Mouse (Mus musculus) neural tube, embryonic 14.5 days (tissue): ENCODE results near the gene Lcat. TPM values are rescaled to one million over a fixed set of nuclear protein-coding genes. Genes with fewer than 3 reads are reported as not detected.
A peak's percentile ranks its signal among the peaks of the same experiment; 100 is the strongest.

Experiments used
- ATAC-seq: fragments of 200-750 bp; cut with Nextera tagmentation; 2 replicates; pipeline ENCODE4 v1.8.0; 2017; ENCODE audit warnings: low read depth, mild to moderate bottlenecking, moderate TSS enrichment, moderate library complexity
- H3K27ac ChIP-seq: fragments of 300-500 bp; sonication (generic); 2 replicates; pipeline ENCODE4 v1.5.1; 2014; ENCODE audit warnings: low read depth, mild to moderate bottlenecking, control low read depth, low read length, moderate library complexity, mixed read lengths
- H3K27me3 ChIP-seq: fragments of 300-500 bp; sonication (generic); 2 replicates; pipeline ENCODE4 v1.6.1; 2014; ENCODE audit warnings: low read length; ENCODE audit not compliant: control insufficient read depth, insufficient read depth
- H3K36me3 ChIP-seq: fragments of 300-500 bp; sonication (generic); 2 replicates; pipeline ENCODE4 v1.6.1; 2014; ENCODE audit warnings: low read length, mixed read lengths; ENCODE audit not compliant: control insufficient read depth, insufficient read depth
- H3K4me1 ChIP-seq: fragments of 300-500 bp; sonication (generic); 2 replicates; pipeline ENCODE4 v1.6.1; 2014; ENCODE audit warnings: low read length; ENCODE audit not compliant: control insufficient read depth, insufficient read depth
- H3K4me2 ChIP-seq: fragments of 300-500 bp; sonication (generic); 2 replicates; pipeline ENCODE4 v1.6.1; 2014; ENCODE audit warnings: mild to moderate bottlenecking, low read depth, low read length, control low read depth
- H3K4me3 ChIP-seq: fragments of 300-500 bp; sonication (generic); 2 replicates; pipeline ENCODE4 v1.5.1; 2014; ENCODE audit warnings: low read depth, low read length, control low read depth, mixed read lengths
- H3K9ac ChIP-seq: fragments of 300-500 bp; sonication (generic); replicated peaks from 2 replicates; pipeline ENCODE4 v1.6.1; 2014; ENCODE audit warnings: low read depth, mild to moderate bottlenecking, control low read depth, low read length, mixed read lengths
- H3K9me3 ChIP-seq: fragments of 300-500 bp; sonication (generic); 2 replicates; pipeline ENCODE4 v1.6.1; 2016; ENCODE audit warnings: low read length; ENCODE audit not compliant: control insufficient read depth
- WGBS: fragments of 180-500 bp; shearing (Covaris S2); extraction: QIAGEN DNeasy Blood & Tissue Kit; methylation state at CpG from one replicate; pipeline ENCODE4 v1.1.7; 2014; 5-methylcytosine and 5-hydroxymethylcytosine counted together
- polyA plus RNA-seq: library from polyadenylated mRNA; unstranded; fragments of >200 nt; fragmentation: Nextera tagmentation; extraction: Ambion mirVana; gene quantifications from 2 replicates; pipeline ENCODE4 v1.2.1, GENCODE M21; 2014

The Lcat gene
- polyA plus RNA-seq, 1 experiment from 2014 or later = 2.7 TPM

- no peaks in the 10 kb centered on the region for H3K27me3 ChIP-seq
- H3K9me3 ChIP-seq = no peaks in the 10 kb centered on the region
- peak; percentile 4; the same call in 1 of the 2 replicates for ATAC-seq
- peak overlapping the region; percentile 90; the same call in 1 of the 2 replicates for H3K27ac ChIP-seq
- peak overlapping the region; percentile 90 for H3K4me2 ChIP-seq
- WGBS = 39% methylated on average over 16 of the region's 16 CpGs
- H3K9ac ChIP-seq = peak overlapping the region; percentile 98
- no peaks in the 10 kb centered on the region for H3K36me3 ChIP-seq
- H3K4me3 ChIP-seq = peak overlapping the region; percentile 88
- peaks cover 6% of the 10 kb centered on the region for H3K4me1 ChIP-seq
Observed at GRCm38 (mm10) chr8:105900941-105901616, 42.1 kb downstream of the Lcat start.

DNA sequence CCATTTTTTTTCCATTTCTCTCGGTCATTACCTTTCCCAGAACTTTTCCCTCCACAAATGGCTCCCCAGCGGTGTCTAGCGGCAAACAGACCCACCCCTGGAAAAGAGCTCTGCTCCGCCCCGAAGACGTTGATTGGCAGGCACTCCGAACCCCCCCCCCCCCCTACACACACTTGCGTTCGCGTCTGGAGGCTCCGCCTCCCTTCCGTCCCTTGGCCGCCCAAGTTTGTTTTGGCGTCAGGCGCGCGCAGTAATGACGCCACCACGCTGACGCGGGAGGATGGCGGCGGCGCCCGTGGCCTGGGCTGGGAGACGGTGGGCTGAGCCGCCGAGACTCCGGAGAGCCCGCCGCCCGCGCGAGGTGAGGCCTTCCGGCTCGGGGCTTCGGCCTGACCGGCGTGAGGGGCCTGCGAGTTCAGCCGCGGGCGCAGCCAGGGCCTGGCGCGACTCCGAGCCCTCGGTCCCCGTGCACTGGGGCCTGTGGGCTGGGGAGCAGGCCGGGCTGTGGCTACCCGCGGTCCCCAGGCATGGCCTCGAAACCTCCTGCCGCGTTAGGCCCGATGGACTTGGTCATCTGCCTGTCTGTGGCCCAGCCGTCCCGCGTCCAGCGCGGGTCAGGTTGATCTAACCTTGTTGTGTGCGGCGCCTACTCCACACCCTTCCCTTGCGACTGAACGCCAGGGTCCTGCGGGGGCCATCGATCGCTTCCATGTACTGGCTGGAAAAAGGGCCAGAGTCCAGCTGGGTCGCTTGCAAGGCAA is 42.8 kb downstream of the Lcat start, which contains the start of gene Pskh1:
Gene Pskh1 (plus strand): TSS at position 262 of the 761 bp plus-strand sequence.
- H3K27me3 ChIP-seq = no peaks in the 10 kb centered on the region
- peak within 1 kb of the TSS; percentile 98 for H3K9ac ChIP-seq
- no peaks in the 10 kb centered on the region for H3K9me3 ChIP-seq
- under 1% methylated on average over 61 of the region's 68 CpGs for WGBS
- H3K36me3 ChIP-seq = no peaks in the 10 kb centered on the region
- H3K4me2 ChIP-seq = peak within 1 kb of the TSS; percentile 90
- peak within 1 kb of the TSS; percentile 88 for H3K4me3 ChIP-seq
- peak within 1 kb of the TSS; percentile 90 for H3K27ac ChIP-seq
- peak; percentile 94 for ATAC-seq
- H3K4me1 ChIP-seq = peaks cover 6% of the 10 kb centered on the region

GRCm38 (mm10) chr8:105897801-105898480 is 45.2 kb downstream of the Lcat start:
- Histone ChIP-seq H3K36me3 (no peaks in the 10 kb centered on the region), H3K4me2 (no peak overlapping the region), H3K27me3 (no peaks in the 10 kb centered on the region), H3K4me3 (no peak overlapping the region), H3K9ac (no peak overlapping the region), H3K27ac (no peak overlapping the region), H3K4me1 (peaks cover 6% of the 10 kb centered on the region), H3K9me3 (no peaks in the 10 kb centered on the region)
- ATAC-seq = no peak
- WGBS = 81% methylated on average over 9 of the region's 9 CpGs

- Histone ChIP-seq H3K4me3 (no peak within 1 kb of the TSS), H3K27ac (peak within 1 kb of the TSS; percentile 44; the same call in 1 of the 2 replicates), H3K4me2 (no peak within 1 kb of the TSS; the same call in 1 of the 2 replicates), H3K9me3 (no peaks in the 10 kb centered on the region), H3K36me3 (peaks cover 33% of the 10 kb centered on the region), H3K4me1 (no peaks in the 10 kb centered on the region), H3K27me3 (no peaks in the 10 kb centered on the region), H3K9ac (no peak within 1 kb of the TSS)
- 3% methylated on average over 11 of the region's 11 CpGs for WGBS
- peak; percentile 92 for ATAC-seq
Observed at GRCm38 (mm10) chr8:105893339-105893738, 49.8 kb downstream of the Lcat start, which contains the start of gene Nrn1l. TSS of gene Nrn1l (plus strand) at chr8:105893567.

- H3K27ac ChIP-seq = no peak overlapping the region
- H3K27me3 ChIP-seq = no peaks in the 10 kb centered on the region
- H3K4me1 ChIP-seq = no peaks in the 10 kb centered on the region
- H3K4me2 ChIP-seq = no peak overlapping the region
- WGBS = 83% methylated on average over 6 of the region's 6 CpGs
- peaks cover 42% of the 10 kb centered on the region for H3K36me3 ChIP-seq
- H3K9ac ChIP-seq = no peak overlapping the region
- no peak for ATAC-seq
- no peaks in the 10 kb centered on the region for H3K9me3 ChIP-seq
- H3K4me3 ChIP-seq = no peak overlapping the region
Observed at GRCm38 (mm10) chr8:105892432-105892831, 50.8 kb downstream of the Lcat start.

DNA sequence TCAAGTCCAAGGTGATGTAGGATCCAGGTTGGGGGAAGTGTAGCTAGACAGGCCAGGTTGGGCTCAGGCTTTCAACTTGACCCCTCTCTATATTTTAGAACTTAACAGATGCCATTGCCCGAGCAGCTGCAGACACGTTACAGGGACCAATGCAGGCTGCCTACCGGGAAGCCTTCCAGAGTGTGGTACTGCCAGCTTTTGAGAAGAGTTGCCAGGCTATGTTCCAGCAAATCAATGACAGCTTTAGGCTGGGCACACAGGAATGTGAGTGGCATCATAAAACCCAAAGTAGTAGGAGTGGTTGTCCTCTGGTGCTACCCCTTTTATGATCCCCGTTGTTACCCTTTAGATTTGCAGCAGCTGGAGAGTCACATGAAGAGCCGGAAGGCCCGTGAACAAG is 52.3 kb downstream of the Lcat start:
- no peak overlapping the region for H3K9ac ChIP-seq
- H3K4me1 ChIP-seq = no peaks in the 10 kb centered on the region
- no peaks in the 10 kb centered on the region for H3K9me3 ChIP-seq
- ATAC-seq = no peak
- H3K36me3 ChIP-seq = peaks cover 58% of the 10 kb centered on the region
- no peak overlapping the region for H3K4me3 ChIP-seq
- 73% methylated on average over 6 of the region's 6 CpGs for WGBS
- H3K4me2 ChIP-seq = no peak overlapping the region
- H3K27me3 ChIP-seq = no peaks in the 10 kb centered on the region
- H3K27ac ChIP-seq = no peak overlapping the region

- Histone ChIP-seq H3K4me2 (no peak overlapping the region), H3K4me1 (no peaks in the 10 kb centered on the region), H3K27me3 (no peaks in the 10 kb centered on the region), H3K4me3 (no peak overlapping the region), H3K36me3 (peaks cover 67% of the 10 kb centered on the region), H3K9me3 (no peaks in the 10 kb centered on the region), H3K9ac (no peak overlapping the region), H3K27ac (no peak overlapping the region)
- 95% methylated on average over 12 of the region's 12 CpGs for WGBS
- no peak for ATAC-seq
Observed at GRCm38 (mm10) chr8:105889756-105890465, 53.3 kb downstream of the Lcat start.
